Mouse (Mus musculus) c-Kit-negative CD71-positive TER-119-positive erythroid progenitor cells, embryonic 14.5 days (primary cell): ENCODE results near the gene Ruvbl1.

ENCODE experiments used
- DNase-seq: peaks from one replicate; pipeline ENCODE4 v3.0.0-alpha.2; 2013; ENCODE audit warnings: low read depth, low spot score

Gene Ruvbl1

DNA sequence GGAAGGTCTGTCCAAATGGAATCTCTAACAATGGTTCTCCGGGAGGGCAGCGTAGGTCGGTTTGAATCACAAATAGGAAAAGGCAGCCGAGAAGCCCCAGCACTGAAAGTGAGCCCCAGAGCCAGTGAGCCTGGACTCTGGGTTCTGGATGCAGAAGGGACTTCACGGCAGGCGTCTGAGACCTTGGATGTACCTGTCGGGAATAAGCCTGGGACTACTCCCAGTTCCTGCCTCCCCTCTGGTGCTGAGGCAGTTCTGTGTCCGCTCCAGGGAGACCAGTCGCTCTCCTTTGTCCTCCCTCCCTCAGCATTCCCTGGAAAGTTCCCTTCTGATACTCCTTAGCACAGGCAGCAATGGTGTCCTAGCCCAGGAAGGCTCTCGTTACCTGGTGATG, 80.2 kb downstream of the Ruvbl1 start:
- DNase-seq: no peak
